Mouse (Mus musculus) G1E-ER4 (cell line): Measurements from ENCODE around the gene Crybb2. TPM values are rescaled to one million over a fixed set of nuclear protein-coding genes. Genes with fewer than 3 reads are reported as not detected.

ENCODE experiments used
- GATA1 ChIP-seq: IDR thresholded peaks from one replicate; pipeline ENCODE4 v1.8.0; 2012; ENCODE audit warnings: low read length, inconsistent platforms
- polyA plus RNA-seq: library from polyadenylated mRNA; stranded (reverse); fragments of >175 nt; gene quantifications from 2 replicates; pipeline ENCODE4 v1.2.3, GENCODE M21; 2012

The Crybb2 gene
- polyA plus RNA-seq, 1 experiment = not detected

GRCm38 (mm10) chr5:113099546-113099945 lies 29.6 kb upstream of the Crybb2 start:
- no peak for TF ChIP-seq GATA1

- no peak for TF ChIP-seq GATA1
These were observed 27.6 kb upstream of the Crybb2 start for GRCm38 (mm10) chr5:113097551-113097950.

- TF ChIP-seq GATA1 = no peak
These were observed 25.5 kb upstream of the Crybb2 start for GRCm38 (mm10) chr5:113095456-113095855.

GRCm38 (mm10) chr5:113092406-113092805 lies 22.5 kb upstream of the Crybb2 start:
- no peak for TF ChIP-seq GATA1

- TF ChIP-seq GATA1 = no peak
These were observed 21.2 kb upstream of the Crybb2 start for GRCm38 (mm10) chr5:113091162-113091561.

- no peak for TF ChIP-seq GATA1
These were observed 20.8 kb upstream of the Crybb2 start for GRCm38 (mm10) chr5:113090750-113091149.

- no peak for TF ChIP-seq GATA1
These were observed 20.3 kb upstream of the Crybb2 start for GRCm38 (mm10) chr5:113090077-113090690.

GRCm38 (mm10) chr5:113087465-113087864 lies 17.5 kb upstream of the Crybb2 start:
- no peak for TF ChIP-seq GATA1

GRCm38 (mm10) chr5:113086990-113087389 lies 17.1 kb upstream of the Crybb2 start:
- TF ChIP-seq GATA1 = no peak

- no peak for TF ChIP-seq GATA1
These were observed 16.5 kb upstream of the Crybb2 start for GRCm38 (mm10) chr5:113086439-113086838.

GRCm38 (mm10) chr5:113085931-113086330 lies 16.0 kb upstream of the Crybb2 start:
- no peak for TF ChIP-seq GATA1

GRCm38 (mm10) chr5:113084309-113084708 lies 14.4 kb upstream of the Crybb2 start:
- no peak for TF ChIP-seq GATA1

- no peak for TF ChIP-seq GATA1
These were observed 12.6 kb upstream of the Crybb2 start for GRCm38 (mm10) chr5:113082356-113083168.

- no peak for TF ChIP-seq GATA1
These were observed 11.5 kb upstream of the Crybb2 start, which contains the start of gene Crybb3 for GRCm38 (mm10) chr5:113081439-113081838. Gene Crybb3, minus strand, starts transcription at chr5:113081584.

GRCm38 (mm10) chr5:113081020-113081419 lies 11.1 kb upstream of the Crybb2 start:
- TF ChIP-seq GATA1 = no peak

- TF ChIP-seq GATA1 = no peak
These were observed 9.9 kb upstream of the Crybb2 start for GRCm38 (mm10) chr5:113079783-113080182.

GRCm38 (mm10) chr5:113078686-113079085 lies 8.8 kb upstream of the Crybb2 start:
- no peak for TF ChIP-seq GATA1
